Mouse (Mus musculus): Measurements from ENCODE around the gene Gm45140. TPM values are rescaled to one million over a fixed set of nuclear protein-coding genes. Genes with fewer than 3 reads are reported as not detected.

Gene Gm45140
- polyA plus RNA-seq, 1 experiment from 2014 or later: 3.6 TPM

- ATAC-seq (replicated peaks): no peak
- Histone ChIP-seq H3K36me3 (0 out of 2 replicates have a peak, but pooled peaks cover 12% of the 10 kb centered on the region), H3K4me3 (no peak overlapping the region), H3K9me3 (no peaks in the 10 kb centered on the region), H3K4me1 (peaks cover 9% of the 10 kb centered on the region), H3K27ac (replicated peaks) (no peak overlapping the region), H3K4me2 (replicated peaks) (no peak overlapping the region), H3K27me3 (no peaks in the 10 kb centered on the region), H3K9ac (replicated peaks) (no peak overlapping the region)
- 96% methylated on average over 5 of the region's 5 CpGs for WGBS
These were observed 43.8 kb downstream of the Gm45140 start for GRCm38 (mm10) chr6:87791826-87792225.

- H3K9me3 ChIP-seq: no peaks in the 10 kb centered on the region
- WGBS: 81% methylated on average over 7 of the region's 7 CpGs
These were observed 44.7 kb downstream of the Gm45140 start for GRCm38 (mm10) chr6:87790779-87791480.

DNA sequence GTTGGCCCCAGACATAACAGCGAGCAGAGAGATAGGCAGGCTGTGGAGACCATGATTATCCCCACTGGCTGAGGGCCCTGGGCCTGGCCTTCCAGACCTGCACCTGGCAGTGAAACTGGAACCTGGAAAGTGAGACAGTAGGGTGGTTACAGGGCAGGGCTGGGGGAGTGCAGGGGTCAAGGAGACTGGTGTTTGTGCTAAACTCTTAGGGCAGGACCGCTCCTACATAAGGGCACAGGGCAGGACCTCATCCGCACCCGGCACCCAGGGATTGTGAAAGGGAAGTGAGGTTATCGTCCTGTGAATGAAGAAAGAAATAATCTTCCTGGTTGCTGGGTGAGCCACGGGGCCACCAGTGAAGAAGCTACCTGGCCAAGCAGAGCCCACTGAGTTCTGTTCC, 45.8 kb downstream of the Gm45140 start:
- H3K9me3 ChIP-seq: no peaks in the 10 kb centered on the region
- H3K36me3 ChIP-seq: 0 out of 2 replicates have a peak, but pooled peaks cover 12% of the 10 kb centered on the region
- no peak overlapping the region for H3K27ac ChIP-seq (replicated peaks)
- H3K4me3 ChIP-seq: no peak overlapping the region
- ATAC-seq (replicated peaks): no peak
- H3K27me3 ChIP-seq: no peaks in the 10 kb centered on the region
- WGBS: 95% methylated on average over 6 of the region's 6 CpGs
- H3K4me1 ChIP-seq: peaks cover 9% of the 10 kb centered on the region
- no peak overlapping the region for H3K9ac ChIP-seq (replicated peaks)
- H3K4me2 ChIP-seq (replicated peaks): no peak overlapping the region

More at GRCm38 (mm10) chr6:87790779-87791480, 44.7 kb downstream of the Gm45140 start:
- H3K4me1 ChIP-seq: peaks cover 9% of the 10 kb centered on the region
- ATAC-seq (replicated peaks): no peak
- no peak overlapping the region for H3K27ac ChIP-seq (replicated peaks)
- no peak overlapping the region for H3K9ac ChIP-seq (replicated peaks)
- H3K36me3 ChIP-seq: 0 out of 2 replicates have a peak, but pooled peaks cover 12% of the 10 kb centered on the region
- no peaks in the 10 kb centered on the region for H3K27me3 ChIP-seq
- H3K4me2 ChIP-seq (replicated peaks): no peak overlapping the region
- H3K4me3 ChIP-seq: no peak overlapping the region

GRCm38 (mm10) chr6:87788896-87789587, 46.6 kb downstream of the Gm45140 start:
- H3K4me3 ChIP-seq: no peak overlapping the region
- WGBS: 33% methylated on average over 5 of the region's 5 CpGs
- H3K4me2 ChIP-seq (replicated peaks): no peak overlapping the region
- H3K36me3 ChIP-seq: 0 out of 2 replicates have a peak, but pooled peaks cover 12% of the 10 kb centered on the region
- H3K27ac ChIP-seq (replicated peaks): no peak overlapping the region
- peaks cover 9% of the 10 kb centered on the region for H3K4me1 ChIP-seq
- H3K9me3 ChIP-seq: no peaks in the 10 kb centered on the region
- no peaks in the 10 kb centered on the region for H3K27me3 ChIP-seq
- H3K9ac ChIP-seq (replicated peaks): no peak overlapping the region
- no peak for ATAC-seq (replicated peaks)

GRCm38 (mm10) chr6:87788266-87788895, 47.2 kb downstream of the Gm45140 start:
- Histone ChIP-seq H3K9ac (replicated peaks) (no peak overlapping the region), H3K36me3 (0 out of 2 replicates have a peak, but pooled peaks cover 12% of the 10 kb centered on the region), H3K27ac (replicated peaks) (no peak overlapping the region), H3K27me3 (no peaks in the 10 kb centered on the region), H3K9me3 (no peaks in the 10 kb centered on the region), H3K4me1 (peaks cover 9% of the 10 kb centered on the region), H3K4me3 (no peak overlapping the region), H3K4me2 (replicated peaks) (no peak overlapping the region)
- WGBS: 95% methylated on average over 9 of the region's 9 CpGs
- ATAC-seq (replicated peaks): no peak

- Histone ChIP-seq H3K4me3 (no peak overlapping the region), H3K36me3 (0 out of 2 replicates have a peak, but pooled peaks cover 8% of the 10 kb centered on the region), H3K4me2 (replicated peaks) (no peak overlapping the region), H3K9me3 (no peaks in the 10 kb centered on the region), H3K4me1 (peaks cover 9% of the 10 kb centered on the region), H3K27me3 (no peaks in the 10 kb centered on the region), H3K9ac (replicated peaks) (no peak overlapping the region), H3K27ac (replicated peaks) (no peak overlapping the region)
- ATAC-seq (replicated peaks): no peak
- WGBS: 88% methylated on average over 6 of the region's 6 CpGs
These were observed 48.3 kb downstream of the Gm45140 start for GRCm38 (mm10) chr6:87787108-87787890.

DNA sequence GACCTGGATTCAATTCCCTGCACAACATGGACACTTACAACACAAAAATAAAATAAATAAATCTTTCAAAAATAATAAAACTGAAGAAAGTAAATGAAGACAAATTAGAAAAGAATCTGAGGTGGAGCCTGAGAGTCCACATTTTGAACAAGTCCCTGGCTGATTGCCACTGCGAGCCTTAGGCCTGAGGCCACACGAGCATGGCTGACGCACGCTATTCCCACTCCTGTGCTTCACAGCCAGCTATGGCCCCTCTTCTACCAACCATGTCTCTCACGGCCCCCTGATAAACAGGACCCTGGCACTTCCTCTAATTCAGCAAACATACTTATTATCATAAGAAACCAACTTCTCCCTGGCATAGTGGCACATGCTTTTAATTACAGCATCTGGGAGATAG, 49.0 kb downstream of the Gm45140 start:
- WGBS: 81% methylated on average over 5 of the region's 5 CpGs
- no peak for ATAC-seq (replicated peaks)
- Histone ChIP-seq H3K36me3 (0 out of 2 replicates have a peak, but pooled peaks cover 3% of the 10 kb centered on the region), H3K9me3 (no peaks in the 10 kb centered on the region), H3K27me3 (no peaks in the 10 kb centered on the region), H3K9ac (replicated peaks) (no peak overlapping the region), H3K27ac (replicated peaks) (no peak overlapping the region), H3K4me2 (replicated peaks) (no peak overlapping the region), H3K4me3 (no peak overlapping the region), H3K4me1 (peaks cover 9% of the 10 kb centered on the region)

DNA sequence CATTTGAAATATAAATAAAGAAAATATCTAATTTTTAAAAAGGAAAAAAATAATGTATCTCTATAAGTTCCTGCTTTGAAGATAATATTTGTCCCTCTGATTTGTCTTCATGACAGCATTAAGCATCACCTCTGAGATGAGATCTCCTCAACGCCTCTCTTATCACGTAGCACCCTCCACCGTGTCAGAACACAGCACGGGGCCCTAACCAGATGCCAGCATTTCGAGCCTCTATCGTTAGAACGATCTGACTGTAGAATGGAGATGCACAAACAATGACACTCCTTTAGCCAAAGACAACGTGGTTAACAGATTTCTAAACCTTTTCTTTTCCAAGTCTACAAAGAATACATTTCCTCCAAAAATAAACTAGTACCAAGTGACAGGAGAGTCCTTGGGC, 51.6 kb downstream of the Gm45140 start:
- Histone ChIP-seq H3K4me2 (replicated peaks) (no peak overlapping the region), H3K9me3 (no peaks in the 10 kb centered on the region), H3K36me3 (no peaks in the 10 kb centered on the region), H3K27me3 (no peaks in the 10 kb centered on the region), H3K27ac (replicated peaks) (no peak overlapping the region), H3K4me1 (peaks cover 3% of the 10 kb centered on the region), H3K9ac (replicated peaks) (no peak overlapping the region), H3K4me3 (no peak overlapping the region)
- no peak for ATAC-seq (replicated peaks)
- WGBS: 79% methylated on average over 8 of the region's 8 CpGs

GRCm38 (mm10) chr6:87780546-87781301, 54.9 kb downstream of the Gm45140 start:
- Histone ChIP-seq H3K27ac (replicated peaks) (no peak overlapping the region), H3K36me3 (no peaks in the 10 kb centered on the region), H3K27me3 (no peaks in the 10 kb centered on the region), H3K4me1 (no peaks in the 10 kb centered on the region), H3K9me3 (no peaks in the 10 kb centered on the region), H3K4me3 (no peak overlapping the region), H3K4me2 (replicated peaks) (no peak overlapping the region), H3K9ac (replicated peaks) (no peak overlapping the region)
- no peak for ATAC-seq (replicated peaks)
- 83% methylated on average over 10 of the region's 10 CpGs for whole genome bisulfite sequencing

DNA sequence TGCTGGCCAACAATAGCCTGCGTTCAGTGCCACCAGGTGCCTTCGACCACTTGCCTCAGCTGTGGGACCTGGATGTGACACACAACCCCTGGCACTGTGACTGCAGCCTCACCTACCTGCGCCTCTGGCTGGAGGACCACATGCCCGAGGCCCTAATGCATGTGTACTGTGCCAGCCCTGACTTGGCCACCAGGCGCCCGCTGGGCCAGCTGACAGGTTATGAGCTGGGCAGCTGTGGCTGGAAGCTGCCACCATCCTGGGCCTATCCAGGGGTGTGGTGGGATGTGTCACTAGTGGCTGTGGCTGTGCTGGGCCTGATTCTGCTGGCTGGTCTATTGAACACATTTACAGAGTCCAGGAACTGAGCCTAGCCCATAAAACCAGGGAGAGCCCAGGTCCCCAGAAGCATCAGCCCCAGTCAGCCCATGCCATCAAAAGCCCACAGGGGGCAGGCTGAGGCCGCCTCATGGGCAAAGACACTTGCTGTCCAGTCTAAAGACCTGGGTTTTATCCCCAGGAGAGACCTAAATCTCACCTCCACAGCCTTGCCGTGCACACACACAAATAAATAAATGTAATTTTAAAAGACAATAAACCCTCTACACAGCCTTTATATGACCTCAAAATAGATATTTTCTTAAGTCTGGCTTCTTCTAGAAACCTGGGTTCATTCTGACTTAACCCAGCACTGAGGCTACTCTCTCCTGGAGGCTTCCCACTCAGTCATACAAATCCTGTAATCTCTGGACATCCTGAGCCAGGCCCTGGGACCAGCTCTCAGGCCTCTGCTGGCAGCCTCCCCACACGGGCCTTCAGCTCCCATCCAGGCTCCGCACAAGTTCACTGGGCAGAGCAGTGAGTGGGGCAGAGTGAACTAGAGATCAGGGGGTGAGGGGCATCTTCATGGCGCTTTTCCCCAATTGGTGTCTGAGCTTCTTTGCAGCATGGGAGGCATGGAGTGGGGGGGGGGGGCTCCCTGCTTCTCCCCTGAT, 56.1 kb downstream of the Gm45140 start:
- no peaks in the 10 kb centered on the region for H3K4me1 ChIP-seq
- no peak overlapping the region for H3K4me3 ChIP-seq
- ATAC-seq (replicated peaks): no peak
- no peak overlapping the region for H3K27ac ChIP-seq (replicated peaks)
- H3K4me2 ChIP-seq (replicated peaks): no peak overlapping the region
- no peaks in the 10 kb centered on the region for H3K36me3 ChIP-seq
- no peak overlapping the region for H3K9ac ChIP-seq (replicated peaks)
- H3K9me3 ChIP-seq: no peaks in the 10 kb centered on the region
- WGBS: 84% methylated on average over 11 of the region's 11 CpGs
- H3K27me3 ChIP-seq: no peaks in the 10 kb centered on the region

All from forebrain, embryonic 15.5 days (tissue).